Mouse (Mus musculus) lung, postnatal 36 days (tissue): Measurements from ENCODE around the gene Klf8.
"Not testable (repeated sequence)": the region's sequence is repeated elsewhere in the genome, so short reads cannot be mapped to it uniquely, and the experiment has no call there.

Experiments
- DNase-seq: peaks from one replicate; pipeline ENCODE4 v3.0.0; 2022; ENCODE audit warnings: mixed read lengths

The Klf8 gene

GRCm38 (mm10) chrX:153237304-153237919 lies at the start of gene Klf8:
Gene Klf8, plus strand, starts transcription at chrX:153237466.
- peak; percentile 6 for DNase-seq

GRCm38 (mm10) chrX:153199185-153199584 lies 38.1 kb upstream of the Klf8 start:
- peak; percentile 30 for DNase-seq

DNA sequence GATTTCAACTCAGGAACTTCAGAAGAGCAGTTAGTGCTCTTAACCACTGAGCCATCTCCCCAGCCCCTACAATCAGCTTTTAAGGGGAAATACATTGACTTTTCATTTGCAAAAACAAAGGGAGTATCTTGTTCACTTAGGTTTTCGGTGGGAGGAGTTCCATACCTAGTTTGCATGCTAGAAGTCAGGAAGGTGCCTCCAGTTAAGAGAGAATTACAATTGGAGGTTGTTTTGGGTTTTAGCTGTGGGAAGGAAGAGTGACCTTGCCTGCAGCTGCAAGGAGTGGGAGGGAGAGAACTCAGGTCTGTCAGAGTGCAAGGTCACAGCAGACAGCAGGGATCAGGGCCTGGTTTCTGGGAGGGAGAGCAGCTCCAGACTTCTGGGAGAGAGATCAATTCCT lies 26.2 kb upstream of the Klf8 start:
- no peak for DNase-seq

- peak; percentile 7 for DNase-seq
Measured at GRCm38 (mm10) chrX:153231240-153231639, 6.0 kb upstream of the Klf8 start.

- no peak for DNase-seq
Measured at GRCm38 (mm10) chrX:153233255-153233654, 4.0 kb upstream of the Klf8 start.

- DNase-seq, result no peak
Measured at GRCm38 (mm10) chrX:153237920-153238504, 746 bp downstream of the Klf8 start.

GRCm38 (mm10) chrX:153254256-153254655 lies 17.0 kb downstream of the Klf8 start:
- no peak for DNase-seq

DNA sequence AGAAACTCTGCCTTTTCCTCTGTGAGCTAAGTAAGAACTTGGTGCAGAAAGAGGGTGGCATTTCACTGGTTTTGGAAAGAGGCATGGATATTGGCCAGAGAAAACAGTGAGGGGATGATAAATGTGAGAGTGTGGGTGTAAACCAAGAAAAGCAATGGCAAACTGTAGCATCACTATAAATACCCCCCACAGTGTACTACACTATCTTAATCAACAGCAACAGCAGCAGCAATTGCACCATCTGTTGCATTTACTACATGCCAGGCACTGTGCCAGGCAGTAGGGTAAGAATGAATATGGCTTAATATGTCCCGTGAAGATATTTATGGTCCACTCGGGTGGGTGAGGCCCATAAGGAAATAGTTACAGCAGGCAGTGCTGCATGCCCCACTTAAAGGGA lies 18.2 kb downstream of the Klf8 start:
- DNase-seq, result no peak

- DNase-seq, result no peak
Measured at GRCm38 (mm10) chrX:153282185-153282584, 44.9 kb downstream of the Klf8 start.

DNA sequence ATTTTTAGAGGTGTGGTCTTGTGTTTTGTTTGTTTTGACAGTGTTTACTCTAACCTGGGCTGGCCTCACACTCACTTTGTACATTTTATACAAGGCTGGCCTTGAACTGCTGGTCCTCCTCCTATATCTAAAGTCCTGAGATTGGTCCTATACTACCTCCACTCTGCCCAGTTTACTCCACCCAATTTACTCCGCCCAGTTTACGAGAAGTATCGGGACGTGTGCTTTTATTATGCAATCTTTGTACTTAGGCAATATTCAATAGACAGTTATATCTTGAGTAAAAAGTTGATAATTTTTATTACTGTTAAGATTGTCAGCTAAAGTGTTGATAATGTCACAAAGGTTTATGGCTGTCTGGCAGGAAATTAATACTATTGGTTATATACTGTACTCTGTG lies 74.1 kb downstream of the Klf8 start:
- no peak for DNase-seq

GRCm38 (mm10) chrX:153323105-153323504 lies 85.8 kb downstream of the Klf8 start:
- DNase-seq, result no peak

GRCm38 (mm10) chrX:153334140-153334539 lies 96.9 kb downstream of the Klf8 start:
- not testable (repeated sequence) for DNase-seq

DNA sequence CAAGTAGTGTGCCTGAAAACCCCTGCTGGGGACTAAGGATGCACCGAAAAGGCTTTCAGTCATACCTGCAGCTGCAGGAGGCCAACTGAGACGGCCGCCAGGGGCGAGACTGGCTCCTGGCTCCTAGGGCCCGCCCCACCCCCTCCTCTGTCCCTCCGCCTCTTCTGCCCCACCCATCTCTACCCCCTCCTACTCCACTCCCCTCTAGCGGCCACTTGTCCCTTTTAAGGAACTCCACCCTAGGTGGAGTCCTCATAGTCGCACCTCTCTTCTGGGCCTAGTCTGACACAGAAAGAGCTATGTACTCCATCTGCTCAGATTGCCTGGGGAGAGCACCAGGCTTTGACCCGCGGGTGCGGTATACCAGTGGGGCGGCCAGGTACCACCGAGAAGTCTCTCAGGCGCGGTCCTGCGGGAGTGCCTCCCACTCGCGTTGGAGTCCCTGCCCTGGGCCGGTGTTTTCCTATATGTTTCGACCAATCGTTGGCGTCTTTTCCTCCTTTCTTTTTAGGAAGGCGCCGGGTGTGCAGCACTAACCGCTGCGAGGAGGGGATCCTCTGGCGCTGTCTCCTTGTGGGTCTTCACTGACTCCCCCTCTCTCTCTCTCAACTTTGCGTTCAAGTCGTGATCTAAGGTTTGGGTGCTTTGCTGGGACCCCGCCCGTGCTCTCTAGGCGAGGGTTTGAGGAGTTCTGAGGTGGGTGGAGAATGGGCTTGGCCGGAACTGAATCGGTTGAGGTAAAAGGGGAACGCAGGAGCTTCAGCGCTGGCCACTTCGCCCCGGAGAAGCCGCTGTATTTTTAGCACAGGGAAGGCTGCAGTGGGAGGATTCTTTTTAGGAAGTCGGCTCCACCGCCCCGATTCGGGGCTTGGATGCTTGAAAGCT lies 122.3 kb downstream of the Klf8 start:
- DNase-seq, result peak; percentile 62

GRCm38 (mm10) chrX:153360216-153360590 lies 122.9 kb downstream of the Klf8 start:
- peak; percentile 7 for DNase-seq

- DNase-seq, result no peak
Measured at GRCm38 (mm10) chrX:153360666-153361269, 123.5 kb downstream of the Klf8 start.

GRCm38 (mm10) chrX:153366754-153367153 lies 129.5 kb downstream of the Klf8 start:
- peak; percentile 78 for DNase-seq

- no peak for DNase-seq
Measured at GRCm38 (mm10) chrX:153369780-153370179, 132.5 kb downstream of the Klf8 start.

GRCm38 (mm10) chrX:153375105-153375504 lies 137.8 kb downstream of the Klf8 start:
- DNase-seq, result no peak

- no peak for DNase-seq
Measured at GRCm38 (mm10) chrX:153381753-153382152, 144.5 kb downstream of the Klf8 start.

DNA sequence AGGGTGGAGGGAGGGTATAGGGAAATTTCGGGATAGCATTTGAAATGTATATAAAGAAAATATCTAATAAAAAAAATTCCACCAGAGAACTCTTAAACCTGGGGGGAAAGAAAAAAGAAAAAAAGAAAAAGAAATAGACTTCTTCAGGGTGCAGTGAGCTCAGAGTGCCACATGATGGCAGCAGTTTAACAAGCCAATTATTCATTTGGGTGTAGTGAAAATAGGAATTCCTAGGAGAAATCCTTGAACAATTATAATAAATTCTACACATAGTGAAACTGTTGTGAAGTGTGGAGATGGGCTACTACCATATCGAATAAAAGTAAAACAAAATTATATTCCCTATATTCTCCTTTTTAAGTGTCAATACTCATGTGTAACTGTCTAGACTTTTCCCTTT lies 152.0 kb downstream of the Klf8 start:
- DNase-seq, result peak; percentile 11

DNA sequence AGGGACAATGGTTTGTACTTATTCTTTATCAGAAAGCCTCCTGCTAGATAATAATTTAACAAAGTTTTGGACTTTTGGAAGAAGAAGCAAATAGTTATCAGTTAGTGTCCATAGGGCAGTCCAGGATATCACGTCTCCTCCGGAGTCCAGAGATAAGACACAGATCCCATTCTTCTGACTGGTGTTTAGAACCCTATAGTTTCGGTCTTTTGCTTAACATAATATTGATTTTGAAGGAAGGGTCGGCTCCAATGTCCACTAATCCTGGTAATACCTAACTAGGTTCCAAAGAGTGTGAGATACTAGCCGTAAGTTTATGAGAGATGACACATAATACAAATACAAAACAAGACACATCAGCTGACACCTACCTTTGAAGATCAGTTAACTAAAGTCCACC lies 179.8 kb downstream of the Klf8 start:
- DNase-seq, result no peak

- no peak for DNase-seq
Measured at GRCm38 (mm10) chrX:153433659-153434293, 196.5 kb downstream of the Klf8 start.

DNA sequence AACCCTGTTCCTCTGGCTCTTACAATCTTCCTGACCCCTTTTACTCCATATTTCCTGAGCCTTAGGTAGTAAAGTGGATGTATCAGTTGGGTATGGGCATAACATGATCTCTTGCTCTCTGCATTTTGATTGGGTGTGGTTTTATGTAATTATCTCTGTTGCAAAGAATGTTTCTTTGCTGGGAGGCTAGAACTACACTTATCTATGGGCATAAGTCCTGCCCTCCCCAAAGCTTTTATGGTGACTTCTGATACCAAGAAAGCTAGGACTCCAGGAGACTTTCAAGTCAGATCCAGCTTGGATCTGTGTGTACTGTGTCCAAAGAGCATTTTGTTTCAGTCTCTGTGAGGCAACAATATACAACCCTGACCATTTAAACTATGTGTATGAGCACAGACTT lies 202.3 kb downstream of the Klf8 start:
- DNase-seq, result no peak
